ENCODE assay signal across 7 mouse cellular contexts in the genomic region with DNA sequence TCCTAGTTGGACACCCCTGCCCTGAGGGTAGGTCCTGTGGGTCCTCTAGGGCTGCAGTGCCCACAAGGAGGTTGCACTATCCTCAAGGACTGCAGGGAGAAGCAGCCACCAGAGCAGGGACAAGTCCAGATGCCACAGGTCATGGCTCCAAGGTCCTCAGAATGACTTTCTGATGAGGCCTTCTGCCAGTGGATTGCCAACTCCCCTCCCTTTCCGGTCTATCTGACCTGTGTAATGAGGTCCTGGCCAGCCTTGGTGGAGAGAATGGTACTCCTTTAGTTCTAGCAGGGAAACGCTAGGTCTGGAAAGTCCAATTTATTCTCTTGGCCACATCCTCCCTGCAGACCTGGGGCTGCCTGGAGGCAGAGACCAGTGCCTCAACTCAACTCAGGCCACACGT. TPM values are rescaled to one million over a fixed set of nuclear protein-coding genes. Genes with fewer than 3 reads are reported as not detected.
A peak's percentile ranks its signal among the peaks of the same experiment; 100 is the strongest.
DNase-seq lines count a peak whose midpoint lies in the region; ATAC-seq lines count a peak whose summit lies in the region.

A gene (plus strand): TSS at position 301 of the 400 bp plus-strand sequence.

- peaks cover 10% of the 10 kb centered on the region; the same call in 1 of the 2 replicates for H3K4me1 ChIP-seq in forebrain, embryonic 11.5 days (replicated peaks; ENCODE audit: control insufficient read depth, insufficient read depth, low read length)
- no peaks in the 10 kb centered on the region; the same call in 1 of the 2 replicates for H3K4me1 ChIP-seq in intestine, embryonic 16.5 days (ENCODE audit: control insufficient read depth, insufficient read depth, low read length)
- H3K4me1 ChIP-seq in neural tube, embryonic 12.5 days: peaks cover 16% of the 10 kb centered on the region

- H3K27me3 ChIP-seq in forebrain, embryonic 11.5 days (ENCODE audit: control insufficient read depth, insufficient read depth, low read length): peaks cover 57% of the 10 kb centered on the region
- peaks cover 69% of the 10 kb centered on the region for H3K27me3 ChIP-seq in intestine, embryonic 16.5 days (replicated peaks; ENCODE audit: control insufficient read depth, insufficient read depth, low read length)
- peaks cover 70% of the 10 kb centered on the region for H3K27me3 ChIP-seq in neural tube, embryonic 12.5 days (replicated peaks)

- no peak for ATAC-seq in forebrain, embryonic 11.5 days (replicated peaks; ENCODE audit: low FRiP score)
- ATAC-seq in intestine, embryonic 16.5 days: no peak
- no peak for ATAC-seq in neural tube, embryonic 12.5 days (ENCODE audit: low FRiP score, low read depth)

- 47% methylated on average over 3 of the region's 3 CpGs for WGBS in forebrain, embryonic 11.5 days
- 48% methylated on average over 3 of the region's 3 CpGs for WGBS in intestine, embryonic 16.5 days
- 40% methylated on average over 3 of the region's 3 CpGs for WGBS in neural tube, embryonic 12.5 days

- no peak within 1 kb of the TSS for H3K27ac ChIP-seq in forebrain, embryonic 11.5 days (ENCODE audit: low read depth, low read length)
- no peak within 1 kb of the TSS for H3K27ac ChIP-seq in intestine, embryonic 16.5 days (ENCODE audit: low read length)
- H3K27ac ChIP-seq in neural tube, embryonic 12.5 days: no peak within 1 kb of the TSS

- no peak within 1 kb of the TSS for H3K9ac ChIP-seq in forebrain, embryonic 11.5 days (ENCODE audit: low read length)
- H3K9ac ChIP-seq in intestine, embryonic 16.5 days (ENCODE audit: low read depth, low read length): no peak within 1 kb of the TSS
- peak within 1 kb of the TSS; percentile 40 for H3K9ac ChIP-seq in neural tube, embryonic 12.5 days

- no peaks in the 10 kb centered on the region for H3K9me3 ChIP-seq in forebrain, embryonic 11.5 days (ENCODE audit: control insufficient read depth, low read length)
- H3K9me3 ChIP-seq in intestine, embryonic 16.5 days (ENCODE audit: control insufficient read depth, low read length): no peaks in the 10 kb centered on the region
- H3K9me3 ChIP-seq in neural tube, embryonic 12.5 days: no peaks in the 10 kb centered on the region

- no peak for DNase-seq in left cerebral cortex, adult 18-20 months (ENCODE audit: low spot score in 2 of 2)
- no peak for DNase-seq in left cerebral cortex, adult 9 months (ENCODE audit: low spot score in 2 of 2)
- DNase-seq in forebrain, embryonic 11.5 days (ENCODE audit: low spot score): no peak
- DNase-seq in urinary bladder, postnatal 4 days (ENCODE audit: low spot score in 2 of 2): no peak
- no peak for DNase-seq in ovary, postnatal 10 days (ENCODE audit: low spot score)

- H3K36me3 ChIP-seq in forebrain, embryonic 11.5 days (ENCODE audit: control insufficient read depth, insufficient read depth, low read length): no peaks in the 10 kb centered on the region
- no peaks in the 10 kb centered on the region for H3K36me3 ChIP-seq in intestine, embryonic 16.5 days (ENCODE audit: control insufficient read depth, insufficient read depth, low read length)
- no peaks in the 10 kb centered on the region for H3K36me3 ChIP-seq in neural tube, embryonic 12.5 days

- peak within 1 kb of the TSS; percentile 61 for H3K4me2 ChIP-seq in forebrain, embryonic 11.5 days (ENCODE audit: low read depth, low read length, severe bottlenecking)
- peak within 1 kb of the TSS; percentile 78 for H3K4me2 ChIP-seq in intestine, embryonic 16.5 days (ENCODE audit: low read depth, low read length)
- H3K4me2 ChIP-seq in neural tube, embryonic 12.5 days (replicated peaks): peak within 1 kb of the TSS; percentile 79

- peak within 1 kb of the TSS; percentile 43 for H3K4me3 ChIP-seq in forebrain, embryonic 11.5 days (ENCODE audit: low read depth, low read length)
- H3K4me3 ChIP-seq in intestine, embryonic 16.5 days (ENCODE audit: low read length): peak within 1 kb of the TSS; percentile 44
- H3K4me3 ChIP-seq in neural tube, embryonic 12.5 days: peak within 1 kb of the TSS; percentile 46

RNA-seq across cellular contexts. Expression of the gene that starts here (rescaled TPM):
- total RNA-seq in left cerebral cortex, adult 18-20 months (2021): 10 to 100 TPM; 25.6 to 28.9 TPM
- 0.05 TPM in 1 of 2 replicates, not detected in the other for polyA plus RNA-seq in forebrain, embryonic 11.5 days (2014; fragmentation: Nextera tagmentation; extraction: Ambion mirVana)
- not detected in 2 replicates for polyA plus RNA-seq in intestine, embryonic 16.5 days (2015; fragmentation: Nextera tagmentation; extraction: Ambion mirVana)
- polyA plus RNA-seq in neural tube, embryonic 12.5 days (2016; fragmentation: Nextera tagmentation; extraction: Ambion mirVana): 0.64 and 0.79 TPM in 2 replicates
